Mouse (Mus musculus) CD4-positive, CD25-positive, alpha-beta regulatory T cell (primary cell): Measurements from ENCODE around the gene Bms1. TPM values are rescaled to one million over a fixed set of nuclear protein-coding genes. Genes with fewer than 3 reads are reported as not detected.

Experiments
- polyA plus RNA-seq: library from polyadenylated mRNA; unstranded; fragments of 100-300 nt; shearing (Covaris generic); gene quantifications from one replicate; pipeline ENCODE4 v1.2.1, GENCODE M21; 2017

Bms1 gene
- 52.2 TPM for polyA plus RNA-seq

GRCm38 (mm10) chr6:118419050-118419920, at the start of gene Bms1:
Gene Bms1 (minus strand): TSS chr6:118419474.

GRCm38 (mm10) chr6:118455042-118455631, 35.9 kb upstream of the Bms1 start, which contains the start of gene Zfp248:
Gene Zfp248 (minus strand): TSS chr6:118455528.

Other genes with a start within 250 kb of the Bms1 start
- gene Ret, start 221.8 kb downstream of the Bms1 start, polyA plus RNA-seq = 0.17 TPM
- 5.0 TPM for gene Zfp248, start 36.1 kb upstream of the Bms1 start, polyA plus RNA-seq
- gene Zfp9, start 59.8 kb upstream of the Bms1 start, polyA plus RNA-seq = not detected
- gene Ankrd26, start 142.8 kb upstream of the Bms1 start, polyA plus RNA-seq = 11.0 TPM